Mouse (Mus musculus): ENCODE data around the gene Ino80d. TPM values are rescaled to one million over a fixed set of nuclear protein-coding genes. Genes with fewer than 3 reads are reported as not detected.

Gene Ino80d
- polyA plus RNA-seq, 1 experiment from 2014 or later = 8.7 TPM

DNA sequence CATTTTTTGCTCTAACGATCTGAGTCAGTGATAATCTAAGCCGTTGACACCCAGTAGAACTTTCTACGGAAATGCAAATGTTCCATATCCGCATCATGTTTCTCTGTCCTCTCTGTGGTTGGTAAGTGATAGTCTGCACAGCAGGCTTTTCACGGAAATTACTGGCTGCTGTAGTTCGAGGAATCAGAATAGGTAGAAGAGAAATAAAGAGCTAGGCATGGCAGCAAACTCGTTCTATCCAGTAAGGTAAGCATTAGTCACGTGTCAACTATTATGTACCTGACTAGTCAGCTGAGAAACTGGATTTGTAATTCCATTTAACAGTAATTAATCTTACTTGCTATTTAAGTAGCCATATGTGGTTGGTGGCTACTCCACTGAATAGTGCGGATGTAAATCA is 197.9 kb downstream of the Ino80d start:
- H3K27me3 ChIP-seq (replicated peaks; ENCODE audit: control insufficient read depth, insufficient read depth, low read length) = no peaks in the 10 kb centered on the region
- no peaks in the 10 kb centered on the region for H3K9me3 ChIP-seq (ENCODE audit: control insufficient read depth, low read length)
- H3K4me1 ChIP-seq (ENCODE audit: control insufficient read depth, insufficient read depth, low read length) = no peaks in the 10 kb centered on the region
- H3K4me2 ChIP-seq (ENCODE audit: low read depth, low read length) = no peak overlapping the region
- no peak overlapping the region for H3K27ac ChIP-seq (ENCODE audit: low read length)
- H3K9ac ChIP-seq (ENCODE audit: low read depth, low read length) = no peak overlapping the region
- WGBS = 80% methylated on average over 9 of the region's 9 CpGs
- no peaks in the 10 kb centered on the region for H3K36me3 ChIP-seq (ENCODE audit: control insufficient read depth, insufficient read depth, low read length)
- H3K4me3 ChIP-seq (ENCODE audit: low read length) = no peak overlapping the region
- ATAC-seq = no peak

DNA sequence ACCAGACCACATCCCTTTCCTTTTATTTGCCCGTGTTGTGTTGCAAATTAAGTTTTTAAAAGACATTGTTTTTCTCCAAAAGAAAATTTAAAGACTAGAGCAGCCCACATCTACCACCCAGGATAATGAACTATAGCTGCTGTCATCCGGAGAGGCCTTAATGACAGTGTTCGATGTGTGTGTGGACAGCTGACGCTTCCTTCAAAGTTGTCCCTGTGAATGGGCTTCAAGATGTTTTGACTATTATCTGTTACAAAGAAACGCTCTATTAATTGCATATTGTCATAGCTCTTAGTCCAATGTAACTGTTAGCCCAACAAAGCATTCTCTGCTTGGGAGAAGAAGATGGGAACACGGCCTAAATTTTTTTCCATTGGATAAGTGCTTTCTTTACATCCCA is 200.0 kb downstream of the Ino80d start:
- H3K4me1 ChIP-seq (ENCODE audit: control insufficient read depth, insufficient read depth, low read length) = no peaks in the 10 kb centered on the region; the same call in 1 of the 2 replicates
- no peaks in the 10 kb centered on the region for H3K27me3 ChIP-seq (replicated peaks; ENCODE audit: control insufficient read depth, insufficient read depth, low read length)
- no peak for ATAC-seq
- no peak overlapping the region for H3K4me2 ChIP-seq (ENCODE audit: low read depth, low read length)
- H3K9me3 ChIP-seq (ENCODE audit: control insufficient read depth, low read length) = no peaks in the 10 kb centered on the region
- WGBS = 86% methylated on average over 6 of the region's 6 CpGs
- H3K27ac ChIP-seq (ENCODE audit: low read length) = no peak overlapping the region
- H3K9ac ChIP-seq (ENCODE audit: low read depth, low read length) = no peak overlapping the region
- H3K4me3 ChIP-seq (ENCODE audit: low read length) = no peak overlapping the region
- no peaks in the 10 kb centered on the region for H3K36me3 ChIP-seq (ENCODE audit: control insufficient read depth, insufficient read depth, low read length)

DNA sequence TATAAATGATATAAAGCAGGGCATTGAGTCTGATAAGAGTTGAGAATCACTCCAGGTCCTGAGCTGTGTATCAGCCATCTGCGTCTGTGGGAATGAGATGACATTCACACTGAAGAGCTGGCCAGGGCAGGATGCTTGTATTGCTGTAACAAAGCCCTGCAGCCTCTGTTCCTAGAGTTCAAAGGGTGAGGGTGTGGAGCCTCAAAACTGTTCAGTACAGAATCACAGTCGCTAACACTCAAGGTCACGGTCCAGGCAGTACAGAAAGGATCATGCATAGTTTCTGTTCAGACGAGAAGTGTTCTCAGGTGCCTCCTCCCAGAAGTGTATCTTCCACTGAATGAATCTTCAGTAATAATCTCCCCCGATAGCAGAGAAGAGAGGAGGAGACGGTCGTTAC is 203.0 kb downstream of the Ino80d start:
- Histone ChIP-seq H3K27ac (ENCODE audit: low read length) (no peak overlapping the region), H3K9ac (ENCODE audit: low read depth, low read length) (no peak overlapping the region), H3K4me2 (ENCODE audit: low read depth, low read length) (no peak overlapping the region), H3K36me3 (ENCODE audit: control insufficient read depth, insufficient read depth, low read length) (no peaks in the 10 kb centered on the region), H3K4me3 (ENCODE audit: low read length) (no peak overlapping the region), H3K27me3 (replicated peaks; ENCODE audit: control insufficient read depth, insufficient read depth, low read length) (no peaks in the 10 kb centered on the region), H3K4me1 (ENCODE audit: control insufficient read depth, insufficient read depth, low read length) (no peaks in the 10 kb centered on the region; the same call in 1 of the 2 replicates), H3K9me3 (ENCODE audit: control insufficient read depth, low read length) (no peaks in the 10 kb centered on the region)
- ATAC-seq = no peak
- 44% methylated on average over 7 of the region's 7 CpGs for WGBS

DNA sequence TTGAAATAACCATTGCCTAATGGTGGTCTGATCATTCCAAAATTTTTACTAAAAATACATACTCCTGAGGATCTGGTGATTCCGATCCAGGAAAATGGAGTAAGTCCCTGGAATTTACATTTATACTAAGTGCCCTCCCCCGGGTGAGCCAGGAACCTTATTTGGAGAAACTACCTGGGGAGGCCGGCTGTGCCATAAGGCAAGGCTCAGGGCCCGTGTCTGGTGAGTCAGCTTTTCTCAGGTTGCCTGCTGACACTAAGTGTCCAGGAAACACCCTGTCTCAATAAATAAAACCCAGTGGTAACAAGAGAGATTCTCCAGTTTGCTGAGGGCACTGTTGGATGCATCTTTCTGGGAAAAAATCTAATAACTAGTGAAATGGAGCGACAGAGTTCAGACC is 205.3 kb downstream of the Ino80d start:
- Histone ChIP-seq H3K4me3 (ENCODE audit: low read length) (no peak overlapping the region), H3K27ac (ENCODE audit: low read length) (no peak overlapping the region), H3K4me2 (ENCODE audit: low read depth, low read length) (no peak overlapping the region), H3K4me1 (ENCODE audit: control insufficient read depth, insufficient read depth, low read length) (no peaks in the 10 kb centered on the region; the same call in 1 of the 2 replicates), H3K9me3 (ENCODE audit: control insufficient read depth, low read length) (no peaks in the 10 kb centered on the region), H3K27me3 (replicated peaks; ENCODE audit: control insufficient read depth, insufficient read depth, low read length) (no peaks in the 10 kb centered on the region), H3K36me3 (ENCODE audit: control insufficient read depth, insufficient read depth, low read length) (no peaks in the 10 kb centered on the region), H3K9ac (ENCODE audit: low read depth, low read length) (no peak overlapping the region)
- no peak for ATAC-seq
- WGBS = 70% methylated on average over 5 of the region's 5 CpGs

DNA sequence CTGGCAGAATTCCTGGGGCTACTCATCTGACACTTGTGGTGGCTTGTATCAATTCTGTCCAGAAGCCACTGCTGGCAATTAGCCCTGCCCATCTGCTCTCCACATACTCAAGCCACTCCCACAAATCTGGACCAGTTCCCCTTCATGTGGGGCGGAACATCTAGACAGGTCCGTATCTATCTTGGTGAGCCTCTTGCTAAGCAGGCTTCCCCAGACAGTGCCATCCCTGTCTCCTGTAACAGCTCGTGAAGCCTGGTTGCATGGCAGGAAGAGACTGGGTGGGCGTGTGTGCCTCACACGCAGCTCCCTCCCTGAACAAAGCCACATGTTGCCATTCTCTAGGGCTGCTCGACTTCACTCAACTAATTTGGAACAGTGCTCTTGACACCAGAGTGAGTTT is 206.0 kb downstream of the Ino80d start:
- WGBS = 62% methylated on average over 6 of the region's 6 CpGs
- H3K4me2 ChIP-seq (ENCODE audit: low read depth, low read length) = no peak overlapping the region
- no peak for ATAC-seq

More for the DNA sequence above, 206.0 kb downstream of the Ino80d start:
- Histone ChIP-seq H3K27me3 (replicated peaks; ENCODE audit: control insufficient read depth, insufficient read depth, low read length) (no peaks in the 10 kb centered on the region), H3K4me3 (ENCODE audit: low read length) (no peak overlapping the region), H3K36me3 (ENCODE audit: control insufficient read depth, insufficient read depth, low read length) (no peaks in the 10 kb centered on the region), H3K9ac (ENCODE audit: low read depth, low read length) (no peak overlapping the region), H3K27ac (ENCODE audit: low read length) (no peak overlapping the region), H3K4me1 (ENCODE audit: control insufficient read depth, insufficient read depth, low read length) (no peaks in the 10 kb centered on the region; the same call in 1 of the 2 replicates), H3K9me3 (ENCODE audit: control insufficient read depth, low read length) (no peaks in the 10 kb centered on the region)

Small RNA genes lying within 50 kb of the gene (microRNA-seq; reads per million reads assigned to microRNA genes)
- not detected for gene Gm24557
- gene Gm44468 = not detected

Other genes starting within 250 kb of the Ino80d start
- gene Eef1b2, start 62.2 kb upstream of the Ino80d start, polyA plus RNA-seq (2015; fragmentation: Nextera tagmentation; extraction: Ambion mirVana) = 486 and 518 TPM in 2 replicates
- 202 TPM in 2 replicates for gene Ndufs1, start 62.2 kb upstream of the Ino80d start, polyA plus RNA-seq (2015; fragmentation: Nextera tagmentation; extraction: Ambion mirVana)
- gene Gpr1, start 99.9 kb upstream of the Ino80d start, polyA plus RNA-seq (2015; fragmentation: Nextera tagmentation; extraction: Ambion mirVana) = 0.09 TPM in 1 of 2 replicates, not detected in the other
- 3.0 and 3.4 TPM in 2 replicates for gene Zdbf2, start 158.6 kb upstream of the Ino80d start, polyA plus RNA-seq (2015; fragmentation: Nextera tagmentation; extraction: Ambion mirVana)

Data from intestine, embryonic 16.5 days (tissue).